Comparison of ENCODE assay signal across 11 mouse cellular contexts in the genomic region with DNA sequence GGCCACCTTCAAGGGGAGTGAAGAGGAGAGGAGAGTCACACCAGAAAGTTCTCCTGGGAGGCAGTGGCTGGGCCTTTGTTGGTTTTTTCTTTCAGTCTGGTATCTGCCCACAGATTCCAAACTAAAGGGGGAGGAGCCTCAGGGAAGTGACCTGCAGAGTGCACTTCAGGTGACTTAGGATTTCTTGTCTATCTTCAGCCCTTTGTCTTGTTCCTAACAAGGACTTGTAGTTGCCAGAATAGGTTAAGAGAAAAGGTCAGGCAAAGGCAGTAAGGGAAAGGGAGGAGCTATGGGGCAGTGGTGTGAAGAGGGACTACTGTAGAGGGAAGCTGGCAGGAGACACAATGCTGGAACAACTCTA. TPM values are rescaled to one million over a fixed set of nuclear protein-coding genes. Genes with fewer than 3 reads are reported as not detected.
DNase-seq lines count a peak whose midpoint lies in the region; ATAC-seq and TF ChIP-seq lines count a peak whose summit lies in the region.
"Had no signal": no experiment of that assay in that cellular context is flagged by ENCODE, and none has a peak within 500 bp of the region (broad histone marks: within the 10 kb centered on the region; RNA-seq: fewer than 3 reads in every experiment).

No protein-coding gene starts in this region.

- no peak overlapping the region for H3K4me3 ChIP-seq in heart, embryonic 15.5 days
- no peak overlapping the region for H3K4me3 ChIP-seq in lung, embryonic 15.5 days
- H3K4me3 ChIP-seq in lung, adult 2 months (replicated peaks; ENCODE audit: extremely low read depth, low read depth, low read length) = no peak overlapping the region
- no peak overlapping the region for H3K4me3 ChIP-seq in bone marrow, adult 2 months (replicated peaks; ENCODE audit: control insufficient read depth, low read depth, low read length)
- H3K4me3 ChIP-seq in midbrain, embryonic 13.5 days (replicated peaks) = no peak overlapping the region
- H3K4me3 ChIP-seq: embryonic facial prominence, embryonic 15.5 days; hindbrain, embryonic 15.5 days had no signal

- H3K27me3 ChIP-seq in heart, embryonic 15.5 days = no peaks in the 10 kb centered on the region
- H3K27me3 ChIP-seq in lung, embryonic 15.5 days = no peaks in the 10 kb centered on the region
- no peaks in the 10 kb centered on the region for H3K27me3 ChIP-seq in midbrain, embryonic 13.5 days
- H3K27me3 ChIP-seq: embryonic facial prominence, embryonic 15.5 days; hindbrain, embryonic 15.5 days had no signal

- H3K9ac ChIP-seq in heart, embryonic 15.5 days = no peak overlapping the region
- no peak overlapping the region for H3K9ac ChIP-seq in lung, embryonic 15.5 days
- peak overlapping the region; percentile 2; the same call in 1 of the 2 replicates for H3K9ac ChIP-seq in midbrain, embryonic 13.5 days (replicated peaks)
- H3K9ac ChIP-seq: embryonic facial prominence, embryonic 15.5 days; hindbrain, embryonic 15.5 days had no signal

- H3K4me1 ChIP-seq in heart, embryonic 15.5 days (replicated peaks) = peaks cover 22% of the 10 kb centered on the region
- peaks cover 17% of the 10 kb centered on the region for H3K4me1 ChIP-seq in lung, embryonic 15.5 days
- H3K4me1 ChIP-seq in lung, adult 2 months (ENCODE audit: control insufficient read depth, insufficient read depth, low read length) = peaks cover 10% of the 10 kb centered on the region
- H3K4me1 ChIP-seq in bone marrow, adult 2 months (ENCODE audit: control insufficient read depth, insufficient read depth, low read length) = no peaks in the 10 kb centered on the region; the same call in 1 of the 2 replicates
- peaks cover 23% of the 10 kb centered on the region; the same call in 1 of the 2 replicates for H3K4me1 ChIP-seq in midbrain, embryonic 13.5 days (replicated peaks)

- ATAC-seq in heart, embryonic 15.5 days (replicated peaks; ENCODE audit: insufficient number of reproducible peaks, insufficient read depth, low FRiP score, low read depth) = no peak
- no peak for ATAC-seq in lung, embryonic 15.5 days (ENCODE audit: borderline replicate concordance, extremely low read depth, low FRiP score, low TSS enrichment)
- no peak for ATAC-seq in midbrain, embryonic 13.5 days
- ATAC-seq in CD4-positive, CD25-positive, alpha-beta regulatory T cell, adult 4 months = no peak

- TF ChIP-seq CTCF in lung, adult 2 months (IDR thresholded peaks at IDR 0.05; ENCODE audit: insufficient read depth, low read length) = no peak
- TF ChIP-seq CTCF in bone marrow, adult 2 months (IDR thresholded peaks at IDR 0.05; ENCODE audit: control insufficient read depth, insufficient read depth, low read length) = no peak

- TF ChIP-seq POLR2A in lung, adult 2 months (IDR thresholded peaks at IDR 0.05; ENCODE audit: borderline replicate concordance, extremely low read depth, low read depth, low read length) = no peak
- no peak for TF ChIP-seq POLR2A in bone marrow, adult 2 months (IDR thresholded peaks at IDR 0.05; ENCODE audit: borderline replicate concordance, control insufficient read depth, low read depth, low read length)

- intact Hi-C loops in heart, postnatal 36 days (cut with DNase I) = loop anchor here (2.0 to 5.0 kb wide), 4 partner anchors 17 to 164 kb away; a partner anchor contains a TSS

- no peak for DNase-seq in heart, postnatal 36 days
- no peak for DNase-seq in lung, adult 2 months
- no peak for DNase-seq in thymus, postnatal 0 days (ENCODE audit: low spot score)

- H3K4me2 ChIP-seq in heart, embryonic 15.5 days = no peak overlapping the region
- no peak overlapping the region for H3K4me2 ChIP-seq in lung, embryonic 15.5 days
- no peak overlapping the region for H3K4me2 ChIP-seq in midbrain, embryonic 13.5 days (replicated peaks)
- H3K4me2 ChIP-seq: embryonic facial prominence, embryonic 15.5 days; hindbrain, embryonic 15.5 days; liver, embryonic 11.5 days had no signal

- H3K9me3 ChIP-seq in heart, embryonic 15.5 days (replicated peaks) = no peaks in the 10 kb centered on the region
- no peaks in the 10 kb centered on the region for H3K9me3 ChIP-seq in lung, embryonic 15.5 days
- H3K9me3 ChIP-seq in midbrain, embryonic 13.5 days = no peaks in the 10 kb centered on the region
- H3K9me3 ChIP-seq: embryonic facial prominence, embryonic 15.5 days; hindbrain, embryonic 15.5 days had no signal

- H3K36me3 ChIP-seq in heart, embryonic 15.5 days = peaks cover 53% of the 10 kb centered on the region
- peaks cover 57% of the 10 kb centered on the region for H3K36me3 ChIP-seq in lung, embryonic 15.5 days
- H3K36me3 ChIP-seq in midbrain, embryonic 13.5 days = peaks cover 88% of the 10 kb centered on the region

- H3K27ac ChIP-seq in heart, embryonic 15.5 days = peak overlapping the region; percentile 61
- 0 out of 2 replicates have a peak overlapping the region, but pooled peaks have one; percentile 37 for H3K27ac ChIP-seq in lung, embryonic 15.5 days
- H3K27ac ChIP-seq in bone marrow, adult 2 months (ENCODE audit: control insufficient read depth, insufficient read depth, low read depth, low read length, poor library complexity) = peak overlapping the region; percentile 28; the same call in 1 of the 2 replicates
- H3K27ac ChIP-seq in midbrain, embryonic 13.5 days = peak overlapping the region; percentile 26
- H3K27ac ChIP-seq: hindbrain, embryonic 15.5 days had no signal

RNA-seq across cellular contexts. Expression of a gene that starts 17.6 kb away (rescaled TPM):
- 35.1 and 36.1 TPM in 2 replicates for polyA plus RNA-seq in heart, embryonic 15.5 days (2015; fragmentation: Nextera tagmentation; extraction: Ambion mirVana)
- 10 to 100 TPM; 49.4 to 66.2 TPM for total RNA-seq in heart, postnatal 36 days (2021)
- polyA plus RNA-seq in lung, embryonic 15.5 days (2015; fragmentation: Nextera tagmentation; extraction: Ambion mirVana) = 10.8 and 11.0 TPM in 2 replicates
- 23.2 and 38.3 TPM in 2 replicates for polyA plus RNA-seq in lung, adult 2 months (2012; rRNA removed)
- polyA plus RNA-seq in bone marrow, adult 2 months (2011; ENCODE audit: insufficient read depth, insufficient read length, low replicate concordance, missing spikeins) = 11.6 and 29.7 TPM in 2 replicates
- 24.2 and 25.1 TPM in 2 replicates for polyA plus RNA-seq in midbrain, embryonic 13.5 days (2015; fragmentation: Nextera tagmentation; extraction: Ambion mirVana)
- polyA plus RNA-seq in CD4-positive, CD25-positive, alpha-beta regulatory T cell, adult 4 months (2017; shearing (Covaris generic)) = 10 to 100 TPM; 54.8 to 78.5 TPM
- polyA plus RNA-seq in thymus, postnatal 0 days (2015; fragmentation: Nextera tagmentation; extraction: Ambion mirVana) = 90.2 and 94.4 TPM in 2 replicates

RNA-seq across cellular contexts. Expression of a gene that starts 59.1 kb away (rescaled TPM):
- 20.0 and 32.0 TPM in 2 replicates for polyA plus RNA-seq in heart, embryonic 15.5 days (2015; fragmentation: Nextera tagmentation; extraction: Ambion mirVana)
- total RNA-seq in heart, postnatal 36 days (2021) = 10 to 100 TPM; 24.9 to 31.0 TPM
- polyA plus RNA-seq in lung, embryonic 15.5 days (2015; fragmentation: Nextera tagmentation; extraction: Ambion mirVana) = 48.9 and 52.7 TPM in 2 replicates
- 40.3 and 50.9 TPM in 2 replicates for polyA plus RNA-seq in lung, adult 2 months (2012; rRNA removed)
- 33.6 and 53.9 TPM in 2 replicates for polyA plus RNA-seq in bone marrow, adult 2 months (2011; ENCODE audit: insufficient read depth, insufficient read length, low replicate concordance, missing spikeins)
- 94.6 and 106 TPM in 2 replicates for polyA plus RNA-seq in midbrain, embryonic 13.5 days (2015; fragmentation: Nextera tagmentation; extraction: Ambion mirVana)
- 10 to 100 TPM; 14.2 to 17.7 TPM for polyA plus RNA-seq in CD4-positive, CD25-positive, alpha-beta regulatory T cell, adult 4 months (2017; shearing (Covaris generic))
- 87.6 and 91.1 TPM in 2 replicates for polyA plus RNA-seq in thymus, postnatal 0 days (2015; fragmentation: Nextera tagmentation; extraction: Ambion mirVana)
